Mouse (Mus musculus) CD4-positive helper T cell, adult 2 months (primary cell): ENCODE measurements around the gene Olfr446.

Source experiments
- DNase-seq: peaks from one replicate; pipeline ENCODE4 v3.0.0-alpha.2; 2012; ENCODE audit warnings: low read depth, missing footprints, low spot score

Olfr446 gene

DNA sequence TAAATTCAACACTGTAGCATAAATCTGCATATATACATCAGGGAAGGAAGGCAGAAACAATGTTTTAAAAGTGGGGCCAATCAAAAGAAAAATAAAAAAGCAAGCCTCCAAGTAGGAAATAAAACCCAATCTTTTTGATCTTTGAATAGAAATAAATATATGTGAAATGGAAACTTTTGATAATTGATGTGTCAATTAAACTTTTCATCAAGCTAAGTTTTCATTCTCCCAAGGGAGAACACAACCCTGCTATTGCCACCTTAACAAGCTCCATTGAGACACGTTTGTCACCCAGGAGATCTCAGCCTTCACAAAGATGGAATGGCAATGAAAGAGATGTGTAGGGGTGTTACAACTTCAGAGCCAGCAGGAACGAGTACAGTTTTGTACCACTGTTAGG is at the start of gene Olfr446:
Olfr446 (plus strand) TSS at position 301 of the 400 bp plus-strand sequence.
- no peak for DNase-seq

DNA sequence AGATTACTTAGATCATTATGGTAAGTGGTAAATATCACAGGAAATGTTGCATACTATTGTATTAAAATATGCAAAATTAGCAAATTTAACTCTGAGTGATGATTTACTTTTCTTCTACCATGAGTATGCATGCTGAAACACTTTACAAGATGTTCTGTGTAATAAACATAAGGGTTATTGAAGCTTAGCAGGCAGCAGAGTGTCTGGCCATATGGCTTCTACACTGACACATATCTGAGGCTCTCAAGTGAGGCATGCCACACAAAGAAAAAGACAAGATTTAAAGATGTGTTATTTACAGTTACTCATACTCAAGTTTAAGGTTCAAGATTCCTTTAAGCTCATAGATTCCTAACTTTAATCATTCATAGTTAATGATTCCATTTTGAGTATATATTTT is 44.9 kb upstream of the Olfr446 start:
- DNase-seq, result no peak

DNA sequence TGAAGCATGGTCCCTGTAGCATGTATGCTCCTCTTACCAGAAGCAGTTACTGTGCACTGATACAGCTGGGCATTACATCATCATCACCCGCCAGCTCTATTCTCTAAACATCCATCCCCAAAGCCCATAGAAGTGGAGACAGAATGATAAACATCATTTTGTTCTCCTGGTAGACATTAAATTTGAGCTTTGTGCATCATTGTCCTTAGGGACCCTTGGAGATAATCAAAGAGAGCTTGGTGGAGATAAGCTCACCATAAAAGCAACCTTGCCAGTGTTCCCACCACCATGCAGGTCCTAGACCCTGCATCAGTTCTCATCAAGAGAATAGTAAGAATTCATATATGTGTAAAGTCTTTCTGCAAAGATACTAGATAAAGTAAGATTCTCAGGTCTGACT is 31.0 kb upstream of the Olfr446 start, which contains the start of gene Olfr448:
Olfr448 (plus strand) TSS at position 301 of the 400 bp plus-strand sequence.
- DNase-seq, result no peak

DNA sequence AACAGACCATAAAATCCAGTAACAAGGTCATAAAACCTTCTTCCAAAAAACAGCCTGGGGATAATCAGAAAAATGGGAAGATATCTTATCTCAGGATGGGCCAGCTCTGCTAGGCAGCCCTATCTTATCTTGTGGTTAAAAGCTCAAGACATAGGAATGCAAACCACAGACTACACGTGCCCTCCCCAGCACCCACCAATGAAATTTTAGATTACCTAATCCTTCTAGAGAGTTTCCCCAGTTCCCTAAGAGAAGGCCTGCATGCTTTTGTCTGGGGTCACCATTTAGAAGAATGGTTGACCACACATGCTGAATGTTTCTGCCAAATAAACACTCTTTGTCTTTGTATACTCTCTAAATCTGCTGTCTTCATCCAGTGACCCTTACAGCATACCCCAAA is 20.8 kb upstream of the Olfr446 start:
- no peak for DNase-seq

DNA sequence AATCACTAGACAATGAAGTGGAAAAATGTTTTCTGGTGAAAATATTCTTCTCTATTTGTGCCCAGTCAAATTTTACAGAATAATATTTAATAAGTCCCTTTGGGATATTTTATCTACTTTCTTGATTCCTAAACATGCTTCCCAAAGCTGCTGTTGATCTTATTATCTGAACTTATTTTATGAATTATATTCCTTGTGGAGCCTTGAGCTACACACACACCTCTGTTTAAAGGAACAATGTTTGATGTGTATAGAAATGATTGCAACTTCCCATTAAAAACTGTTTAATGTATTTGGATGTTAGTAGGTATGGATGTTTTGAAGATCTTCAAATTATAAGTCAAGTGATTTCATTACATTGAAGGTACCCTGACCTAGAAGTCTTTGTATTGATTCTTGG is 12.6 kb upstream of the Olfr446 start, which contains the start of gene Olfr447:
Olfr447 (plus strand) TSS at position 301 of the 400 bp plus-strand sequence.
- DNase-seq, result no peak

DNA sequence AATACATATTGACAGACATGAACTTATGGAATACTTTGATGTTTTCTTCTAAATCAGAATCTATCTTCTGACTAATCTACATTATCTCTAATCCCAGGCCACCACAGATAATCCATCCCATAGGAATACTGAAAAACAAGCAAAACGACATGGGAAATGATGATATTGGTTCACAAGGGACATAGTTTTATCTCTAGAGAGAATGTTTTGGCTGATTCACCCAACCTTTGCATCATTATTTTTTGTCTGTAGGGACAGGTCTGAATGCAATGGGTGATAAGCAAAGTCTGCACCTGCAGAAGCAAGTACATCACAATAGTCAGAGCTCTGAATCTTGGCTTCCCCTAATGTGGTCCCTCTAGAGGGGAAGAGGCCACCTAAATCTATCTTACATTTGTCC is 27.6 kb downstream of the Olfr446 start, which contains the start of gene Olfr444:
Olfr444 (plus strand) TSS at position 301 of the 400 bp plus-strand sequence.
- no peak for DNase-seq

DNA sequence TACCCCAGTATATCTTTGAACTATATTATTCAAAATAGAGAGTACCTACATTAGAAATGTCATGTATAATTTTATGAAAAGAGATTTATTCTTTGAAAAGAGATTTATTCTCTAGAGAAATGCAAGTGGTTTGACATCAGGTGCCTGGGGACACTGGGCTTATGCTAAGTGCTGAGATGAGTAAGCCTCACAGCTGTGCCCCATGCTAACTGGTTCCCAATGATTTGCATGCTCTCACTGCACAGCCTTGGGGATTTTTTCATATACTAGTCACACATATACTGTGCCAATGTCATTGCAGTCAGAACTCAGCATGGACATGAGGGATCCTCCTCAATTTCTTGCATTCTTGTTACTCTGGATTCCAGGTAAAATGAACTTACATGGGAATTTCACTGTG is 59.2 kb downstream of the Olfr446 start:
- DNase-seq, result no peak
